Mouse (Mus musculus): ENCODE results near the gene Dennd5a. TPM values are rescaled to one million over a fixed set of nuclear protein-coding genes. Genes with fewer than 3 reads are reported as not detected.

Dennd5a gene
- polyA plus RNA-seq, 1 experiment from 2014 or later = 26.7 TPM

DNA sequence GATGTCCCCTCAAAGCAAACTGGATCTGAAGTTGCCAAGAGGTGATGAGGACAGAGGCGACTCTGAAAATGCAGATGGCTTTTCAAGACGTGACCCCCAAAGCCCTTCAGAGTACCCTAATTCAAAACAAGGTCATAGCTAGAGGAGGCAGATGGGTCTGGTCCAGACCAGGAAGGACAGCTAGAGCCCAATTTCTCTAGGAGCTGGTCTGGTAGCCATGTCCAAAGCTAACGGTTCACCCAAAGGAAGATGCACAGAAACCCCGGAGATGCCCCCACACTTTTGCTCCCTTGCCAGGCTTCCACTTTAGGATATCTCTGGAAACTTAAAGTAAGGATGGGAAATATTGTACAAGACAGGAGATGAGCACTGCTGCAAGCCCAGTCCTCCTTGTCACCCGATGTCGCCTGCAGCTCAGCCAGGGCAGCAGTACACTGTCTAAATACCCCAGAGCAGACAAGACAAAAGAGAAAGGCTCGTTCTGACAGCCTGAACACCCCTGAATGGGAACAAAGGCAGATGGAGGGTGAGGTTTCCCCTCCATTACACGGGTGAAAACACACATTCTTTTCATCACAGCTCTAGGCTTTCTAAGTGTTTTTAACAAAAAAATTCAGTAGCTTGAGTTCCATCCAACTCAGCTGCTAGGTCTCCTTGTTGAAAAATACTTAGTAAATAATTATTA is 110.4 kb downstream of the Dennd5a start:
- Histone ChIP-seq H3K9me3 (ENCODE audit: control insufficient read depth, low read length) (no peaks in the 10 kb centered on the region), H3K4me1 (replicated peaks; ENCODE audit: control insufficient read depth, insufficient read depth, low read length) (peaks cover 26% of the 10 kb centered on the region), H3K27me3 (replicated peaks; ENCODE audit: control insufficient read depth, insufficient read depth, low read length) (0 out of 2 replicates have a peak, but pooled peaks cover 2% of the 10 kb centered on the region), H3K36me3 (ENCODE audit: control insufficient read depth, insufficient read depth, low read length) (no peaks in the 10 kb centered on the region), H3K4me3 (ENCODE audit: low read depth, low read length) (no peak overlapping the region), H3K4me2 (no peak overlapping the region), H3K27ac (ENCODE audit: low read depth, low read length) (no peak overlapping the region), H3K9ac (ENCODE audit: low read depth, low read length) (no peak overlapping the region)
- WGBS = 74% methylated on average over 8 of the region's 8 CpGs
- DNase-seq (ENCODE audit: low spot score) (no peak), ATAC-seq (replicated peaks; ENCODE audit: low FRiP score) (no peak)

DNA sequence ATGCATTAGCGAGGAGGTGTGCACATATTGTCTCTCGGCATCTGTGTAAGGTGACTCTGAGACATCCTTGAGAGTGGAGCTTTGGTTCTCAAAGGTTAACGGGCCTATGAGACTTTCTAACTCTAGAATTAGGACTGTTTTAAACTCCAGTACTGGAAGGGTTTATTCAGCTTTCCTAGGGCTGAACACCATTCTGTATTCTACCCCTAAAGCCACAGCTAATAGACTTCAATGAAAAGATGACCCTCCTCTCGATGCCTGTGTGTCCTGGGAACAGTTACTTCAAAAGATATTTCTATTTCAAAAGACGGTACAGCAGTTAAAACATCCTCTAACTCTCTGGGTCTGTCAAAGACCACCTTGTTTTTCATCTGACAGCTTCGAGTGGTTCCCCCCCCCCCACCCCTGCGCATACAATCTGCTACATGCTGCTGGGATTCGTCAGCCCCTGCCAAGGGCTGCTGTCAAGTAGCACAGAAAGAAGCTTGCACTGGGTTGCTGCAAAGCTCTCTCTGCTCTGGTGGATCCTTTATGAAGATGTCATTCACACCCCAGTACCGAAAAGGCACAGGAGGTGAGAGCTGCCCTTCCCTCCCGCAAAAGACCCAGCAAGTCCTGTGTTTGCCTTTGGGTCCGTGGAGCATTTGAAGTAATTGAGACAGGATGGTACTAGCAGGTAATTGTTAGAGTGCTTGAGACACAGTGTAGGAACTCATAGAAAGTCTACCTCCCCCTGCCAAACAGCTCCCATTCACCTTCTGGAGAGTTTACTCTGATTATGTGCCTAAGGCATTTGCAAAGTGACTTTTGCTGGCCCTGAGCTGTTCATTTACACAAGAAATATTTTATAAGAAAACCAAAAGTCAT is 111.2 kb downstream of the Dennd5a start:
- Histone ChIP-seq H3K4me1 (replicated peaks; ENCODE audit: control insufficient read depth, insufficient read depth, low read length) (peaks cover 21% of the 10 kb centered on the region), H3K9me3 (ENCODE audit: control insufficient read depth, low read length) (no peaks in the 10 kb centered on the region), H3K4me3 (ENCODE audit: low read depth, low read length) (no peak overlapping the region), H3K9ac (ENCODE audit: low read depth, low read length) (no peak overlapping the region), H3K27me3 (replicated peaks; ENCODE audit: control insufficient read depth, insufficient read depth, low read length) (0 out of 2 replicates have a peak, but pooled peaks cover 2% of the 10 kb centered on the region), H3K27ac (ENCODE audit: low read depth, low read length) (no peak overlapping the region), H3K4me2 (no peak overlapping the region), H3K36me3 (ENCODE audit: control insufficient read depth, insufficient read depth, low read length) (no peaks in the 10 kb centered on the region)
- ATAC-seq (replicated peaks; ENCODE audit: low FRiP score) = no peak
- WGBS = 61% methylated on average over 11 of the region's 11 CpGs
- no peak for DNase-seq (ENCODE audit: low spot score)

DNA sequence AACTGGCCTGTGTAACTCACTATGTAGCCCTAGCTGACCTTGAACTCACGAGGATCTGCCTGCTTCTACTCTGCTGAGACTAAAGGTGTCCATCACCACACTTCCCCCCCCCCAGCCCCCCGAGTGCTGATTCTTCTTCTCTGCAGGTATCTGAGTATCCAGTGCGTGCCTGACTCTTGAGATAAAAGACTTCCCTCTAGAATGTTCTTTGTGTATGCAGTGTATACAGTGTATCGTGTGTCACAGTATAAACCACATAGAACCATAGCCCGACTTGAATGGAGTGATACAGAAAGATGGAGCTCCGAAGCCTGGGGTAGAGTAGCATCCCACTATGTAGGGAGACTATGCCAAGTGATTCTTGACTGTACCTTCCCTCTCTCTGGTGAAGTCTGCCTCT is 116.2 kb downstream of the Dennd5a start:
- 55% methylated on average over 6 of the region's 6 CpGs for WGBS
- DNase-seq (ENCODE audit: low spot score) (no peak), ATAC-seq (replicated peaks; ENCODE audit: low FRiP score) (peak; percentile 43; the same call in 1 of the 2 replicates)
- H3K4me1 ChIP-seq (replicated peaks; ENCODE audit: control insufficient read depth, insufficient read depth, low read length) = peaks cover 2% of the 10 kb centered on the region; the same call in 1 of the 2 replicates
- H3K4me2 ChIP-seq = no peak overlapping the region
- H3K9me3 ChIP-seq (ENCODE audit: control insufficient read depth, low read length) = no peaks in the 10 kb centered on the region
- no peak overlapping the region for H3K9ac ChIP-seq (ENCODE audit: low read depth, low read length)
- H3K27me3 ChIP-seq (replicated peaks; ENCODE audit: control insufficient read depth, insufficient read depth, low read length) = peaks cover 5% of the 10 kb centered on the region; the same call in 1 of the 2 replicates
- H3K27ac ChIP-seq (ENCODE audit: low read depth, low read length) = no peak overlapping the region
- no peaks in the 10 kb centered on the region for H3K36me3 ChIP-seq (ENCODE audit: control insufficient read depth, insufficient read depth, low read length)
- no peak overlapping the region for H3K4me3 ChIP-seq (ENCODE audit: low read depth, low read length)

Other genes starting within 250 kb of the Dennd5a start
- gene BC051019, start 236.6 kb downstream of the Dennd5a start, polyA plus RNA-seq (2014; fragmentation: Nextera tagmentation; extraction: Ambion mirVana) = 0.10 and 0.47 TPM in 2 replicates
- not detected in 2 replicates for gene Ascl3, start 228.7 kb downstream of the Dennd5a start, polyA plus RNA-seq (2014; fragmentation: Nextera tagmentation; extraction: Ambion mirVana)
- 51.0 and 57.2 TPM in 2 replicates for gene Tmem9b, start 207.6 kb downstream of the Dennd5a start, polyA plus RNA-seq (2014; fragmentation: Nextera tagmentation; extraction: Ambion mirVana)
- gene Nrip3, start 178.4 kb downstream of the Dennd5a start, polyA plus RNA-seq (2014; fragmentation: Nextera tagmentation; extraction: Ambion mirVana) = 0.30 and 0.52 TPM in 2 replicates
- gene Scube2, start 94.8 kb downstream of the Dennd5a start, polyA plus RNA-seq (2014; fragmentation: Nextera tagmentation; extraction: Ambion mirVana) = 0.38 and 0.44 TPM in 2 replicates
- 65.0 and 72.6 TPM in 2 replicates for gene Tmem41b, start 26.5 kb upstream of the Dennd5a start, polyA plus RNA-seq (2014; fragmentation: Nextera tagmentation; extraction: Ambion mirVana)
- gene Ipo7, start 57.8 kb upstream of the Dennd5a start, polyA plus RNA-seq (2014; fragmentation: Nextera tagmentation; extraction: Ambion mirVana) = 36.8 and 45.0 TPM in 2 replicates
- 16.8 and 19.5 TPM in 2 replicates for gene Zfp143, start 100.7 kb upstream of the Dennd5a start, polyA plus RNA-seq (2014; fragmentation: Nextera tagmentation; extraction: Ambion mirVana)
- gene Wee1, start 161.6 kb upstream of the Dennd5a start, polyA plus RNA-seq (2014; fragmentation: Nextera tagmentation; extraction: Ambion mirVana) = 26.5 and 28.0 TPM in 2 replicates